Mouse (Mus musculus) heart, postnatal 0 days (tissue): ENCODE results near the gene Tas2r117.

Source experiments
- CTCF ChIP-seq: IDR thresholded peaks from 2 replicates; pipeline ENCODE4 v1.5.1; 2016; ENCODE audit warnings: antibody characterized with exemption, control low read depth, low read depth
- EP300 ChIP-seq: IDR thresholded peaks from 2 replicates; pipeline ENCODE4 v1.6.1; 2016; ENCODE audit warnings: antibody characterized with exemption, low read depth

GRCm38 (mm10) chr6:132802518-132802917 lies at the start of gene Tas2r117:
- TF ChIP-seq CTCF (no peak), EP300 (no peak)
